Mouse (Mus musculus) heart, adult 2 months (tissue): ENCODE results near the gene Klhdc9. TPM values are rescaled to one million over a fixed set of nuclear protein-coding genes. Genes with fewer than 3 reads are reported as not detected.

Experiments
- DNase-seq, 2 experiments: peaks; one replicate each; pipeline ENCODE4 v3.0.0; 2021
- H3K27ac ChIP-seq: fragments of 200-600 bp; 2 replicates; pipeline ENCODE4 v1.8.1; 2022
- H3K27me3 ChIP-seq: fragments of 200-500 bp; 2 replicates; pipeline ENCODE4 v1.6.1; 2012; ENCODE audit warnings: mild to moderate bottlenecking, low read length, inconsistent platforms, mixed read lengths; ENCODE audit not compliant: control insufficient read depth, insufficient read depth
- H3K36me3 ChIP-seq: fragments of 200-500 bp; 2 replicates; pipeline ENCODE4 v1.6.1; 2012; ENCODE audit warnings: low read length, inconsistent platforms; ENCODE audit not compliant: control insufficient read depth, insufficient read depth
- H3K4me1 ChIP-seq: fragments of 200-500 bp; 2 replicates; pipeline ENCODE4 v1.6.1; 2011; ENCODE audit warnings: low read length; ENCODE audit not compliant: control insufficient read depth, insufficient read depth
- H3K4me3 ChIP-seq: fragments of 200-600 bp; 2 replicates; pipeline ENCODE4 v1.8.1; 2022
- H3K79me2 ChIP-seq: fragments of 200-500 bp; replicated peaks from 2 replicates; pipeline ENCODE4 v1.6.1; 2012; ENCODE audit warnings: mild to moderate bottlenecking, inconsistent platforms, low read length, moderate library complexity, mixed read lengths; ENCODE audit not compliant: control insufficient read depth, insufficient read depth
- H3K9ac ChIP-seq: fragments of 200-500 bp; 2 replicates; pipeline ENCODE4 v1.6.1; 2012; ENCODE audit warnings: low read depth, mild to moderate bottlenecking, control low read depth, inconsistent platforms, low read length, mixed read lengths
- CTCF ChIP-seq: fragments of 200-600 bp; IDR thresholded peaks from 2 replicates; pipeline ENCODE4 v1.8.1; 2022; ENCODE audit warnings: antibody characterized with exemption, mild to moderate bottlenecking, moderate library complexity
- EP300 ChIP-seq: fragments of 200-500 bp; IDR thresholded peaks from 2 replicates; pipeline ENCODE4 v1.6.1; 2011; ENCODE audit warnings: low read depth, low read length, control low read depth; ENCODE audit not compliant: insufficient read depth
- POLR2A ChIP-seq: fragments of 200-500 bp; IDR thresholded peaks from 2 replicates; pipeline ENCODE4 v1.6.1; 2011; ENCODE audit warnings: mild to moderate bottlenecking, low read depth, low read length, control low read depth; ENCODE audit not compliant: insufficient read depth
- WGBS: fragments of 180-500 bp; shearing (Covaris S2); methylation state at CpG from one replicate; pipeline ENCODE4 v1.1.7; 2018; 5-methylcytosine and 5-hydroxymethylcytosine counted together
- intact Hi-C: fragments of 180-260 bp; cut with DNase I; formaldehyde crosslinking; loops from one replicate; pipeline ENCODE4 v1.15.1; 2025
- polyA plus RNA-seq: library from polyadenylated mRNA; depleted of rRNA; stranded (reverse); fragments of >200 nt; gene quantifications from 2 replicates; pipeline ENCODE4 v1.2.3, GENCODE M21; 2012
- total RNA-seq, 2 experiments: library from RNA; stranded (reverse); gene quantifications; 2 replicates each; pipeline ENCODE4 v1.2.3; 2021

Gene Klhdc9
- total and polyA plus RNA-seq, 3 experiments = 0.16 to 0.25 TPM; not detected in 1

DNA sequence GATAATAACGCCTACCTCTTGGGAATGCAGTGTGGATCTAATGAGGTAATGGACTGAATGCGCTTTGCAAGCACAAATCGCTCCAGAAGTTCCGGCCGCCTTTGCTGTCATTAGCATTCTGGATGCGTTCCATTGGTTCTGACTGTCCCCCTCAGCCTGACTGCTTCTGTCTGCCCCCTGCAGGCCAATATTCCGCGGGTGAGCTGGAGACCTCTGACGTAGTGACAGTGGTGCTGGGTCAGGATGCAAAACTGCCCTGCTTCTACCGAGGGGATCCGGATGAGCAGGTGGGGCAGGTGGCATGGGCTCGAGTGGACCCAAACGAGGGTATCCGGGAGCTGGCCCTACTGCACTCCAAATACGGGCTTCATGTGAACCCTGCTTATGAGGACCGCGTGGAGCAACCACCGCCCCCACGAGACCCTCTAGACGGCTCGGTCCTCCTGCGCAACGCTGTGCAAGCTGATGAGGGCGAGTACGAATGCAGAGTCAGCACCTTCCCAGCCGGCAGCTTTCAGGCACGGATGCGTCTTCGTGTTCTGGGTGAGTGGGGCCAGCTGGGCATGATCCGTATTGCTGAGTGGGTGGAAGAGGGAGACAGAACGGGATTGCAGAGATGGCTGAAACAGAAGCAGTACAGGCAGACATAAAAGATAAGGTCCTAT, 19.5 kb upstream of the Klhdc9 start:
- Histone ChIP-seq H3K79me2 (no peaks in the 10 kb centered on the region), H3K9ac (no peak overlapping the region), H3K36me3 (no peaks in the 10 kb centered on the region), H3K27ac (no peak overlapping the region), H3K4me3 (no peak overlapping the region), H3K4me1 (peaks cover 2% of the 10 kb centered on the region; the same call in 1 of the 2 replicates), H3K27me3 (no peaks in the 10 kb centered on the region; the same call in 1 of the 2 replicates)
- TF ChIP-seq CTCF (peak; percentile 82), POLR2A (no peak), EP300 (0 out of 2 replicates have a peak, but pooled peaks have one; percentile 13)
- DNase-seq = peak; percentile 81 to 82
- WGBS = 4% methylated on average over 31 of the region's 31 CpGs
- intact Hi-C loops = no loop called here

DNA sequence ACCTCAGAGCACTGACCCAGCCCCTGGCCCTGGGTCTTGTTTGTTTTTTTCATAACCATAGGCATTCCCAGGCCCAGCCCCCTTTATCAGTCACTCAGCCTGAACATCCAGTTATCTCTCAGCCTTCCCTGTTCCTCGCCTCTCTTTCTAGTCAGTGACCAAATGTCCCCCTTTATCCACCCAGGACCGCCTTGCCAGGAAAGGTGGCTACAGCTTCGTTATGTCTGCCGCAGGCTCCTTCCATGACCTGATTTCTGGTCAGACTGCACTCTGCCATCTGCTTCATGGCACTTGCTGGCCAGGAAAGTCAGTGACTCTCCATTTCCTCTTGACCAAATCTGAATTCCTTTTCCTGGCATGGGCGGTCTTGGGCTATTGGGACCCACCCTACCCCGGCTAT, 17.7 kb upstream of the Klhdc9 start:
- whole genome bisulfite sequencing = 54% methylated on average over 6 of the region's 6 CpGs
- Histone ChIP-seq H3K27me3 (no peaks in the 10 kb centered on the region; the same call in 1 of the 2 replicates), H3K36me3 (no peaks in the 10 kb centered on the region), H3K4me1 (peaks cover 2% of the 10 kb centered on the region; the same call in 1 of the 2 replicates), H3K4me3 (no peak overlapping the region), H3K27ac (no peak overlapping the region), H3K79me2 (no peaks in the 10 kb centered on the region), H3K9ac (no peak overlapping the region)
- intact Hi-C loops = no loop called here
- no peak for DNase-seq
- TF ChIP-seq EP300 (no peak), POLR2A (no peak), CTCF (no peak)

DNA sequence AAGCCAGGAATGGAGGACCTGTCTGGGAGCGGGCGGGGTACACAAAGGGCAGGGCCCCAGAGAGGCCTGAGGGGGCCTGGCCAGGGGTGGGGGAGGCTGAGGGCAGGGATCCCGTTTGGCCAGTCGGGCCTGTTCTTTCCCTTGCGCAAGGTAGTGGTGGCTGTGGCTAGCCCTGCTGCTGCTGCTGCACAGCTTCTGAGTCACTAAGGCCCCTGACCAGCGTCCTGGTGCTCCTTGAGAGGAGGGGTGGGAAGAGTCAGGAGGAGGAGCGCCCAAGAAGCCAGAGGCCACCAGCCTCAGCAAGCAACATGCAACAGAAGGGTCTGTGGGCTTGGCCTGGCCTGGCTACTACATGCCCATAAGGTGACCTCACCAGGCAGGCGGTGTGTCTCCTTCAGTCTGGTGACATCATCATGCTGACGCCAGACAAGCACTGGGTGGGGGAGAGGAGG, 15.1 kb upstream of the Klhdc9 start:
- H3K36me3 ChIP-seq = no peaks in the 10 kb centered on the region
- 55% methylated on average over 9 of the region's 9 CpGs for WGBS
- no peaks in the 10 kb centered on the region for H3K79me2 ChIP-seq
- intact Hi-C loops = no loop called here
- no peak for DNase-seq
- no peak overlapping the region for H3K9ac ChIP-seq
- H3K4me1 ChIP-seq = peaks cover 2% of the 10 kb centered on the region; the same call in 1 of the 2 replicates
- H3K27me3 ChIP-seq = no peaks in the 10 kb centered on the region; the same call in 1 of the 2 replicates
- H3K4me3 ChIP-seq = no peak overlapping the region
- no peak overlapping the region for H3K27ac ChIP-seq
- TF ChIP-seq EP300 (no peak), POLR2A (no peak), CTCF (no peak)

DNA sequence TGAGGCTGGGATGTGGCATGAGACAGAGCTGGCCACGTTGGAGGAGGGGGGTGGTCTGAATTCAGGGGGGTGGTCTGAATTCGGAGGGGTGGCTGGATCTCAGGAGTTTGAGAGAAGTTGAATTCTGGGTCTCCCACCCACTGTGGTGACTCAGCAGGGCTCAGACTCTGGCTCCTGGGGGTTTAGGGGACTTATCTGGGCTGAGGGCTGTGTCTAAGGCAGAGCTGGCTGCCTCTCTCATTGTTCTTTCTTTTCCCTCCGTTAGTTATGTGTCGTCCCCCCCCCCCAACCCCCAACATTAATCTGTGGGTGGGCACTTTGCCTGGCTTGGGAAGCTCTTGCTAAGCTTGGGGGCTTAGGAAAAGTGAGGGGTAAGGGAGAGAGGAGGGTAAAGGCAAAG, 13.3 kb upstream of the Klhdc9 start:
- no peak overlapping the region for H3K4me3 ChIP-seq
- no peak overlapping the region for H3K9ac ChIP-seq
- intact Hi-C loops = no loop called here
- DNase-seq = no peak
- no peaks in the 10 kb centered on the region for H3K79me2 ChIP-seq
- TF ChIP-seq POLR2A (no peak), EP300 (no peak), CTCF (no peak)
- H3K36me3 ChIP-seq = no peaks in the 10 kb centered on the region
- H3K27me3 ChIP-seq = no peaks in the 10 kb centered on the region
- WGBS = 3% methylated on average over 4 of the region's 4 CpGs
- no peak overlapping the region for H3K27ac ChIP-seq
- H3K4me1 ChIP-seq = no peaks in the 10 kb centered on the region

DNA sequence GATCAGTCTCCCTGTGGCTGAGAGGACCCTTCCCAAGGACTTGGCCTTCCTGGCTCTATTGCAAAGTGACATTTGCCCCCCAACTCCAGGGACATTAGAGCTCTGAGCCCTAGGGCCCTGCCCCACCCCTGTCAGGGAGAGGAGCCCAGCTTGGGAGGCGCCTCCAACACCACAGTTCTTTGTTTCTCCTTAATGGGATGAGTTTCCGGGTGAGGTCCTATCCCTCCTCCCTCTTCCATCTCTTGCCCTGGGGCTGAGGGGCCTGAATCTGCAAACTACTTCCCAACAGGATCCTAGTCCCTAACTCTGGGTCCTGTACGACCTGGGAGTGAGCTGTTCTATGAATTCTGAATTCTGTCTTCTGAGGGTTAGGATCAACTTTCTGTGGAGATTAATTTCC, 12.3 kb upstream of the Klhdc9 start:
- no peak for DNase-seq
- intact Hi-C loops = no loop called here
- Histone ChIP-seq H3K4me3 (no peak overlapping the region), H3K9ac (no peak overlapping the region), H3K4me1 (no peaks in the 10 kb centered on the region), H3K27ac (no peak overlapping the region), H3K36me3 (no peaks in the 10 kb centered on the region), H3K79me2 (no peaks in the 10 kb centered on the region), H3K27me3 (no peaks in the 10 kb centered on the region)
- no peak for TF ChIP-seq EP300
- TF ChIP-seq POLR2A = no peak
- no peak for TF ChIP-seq CTCF
- 58% methylated on average over 3 of the region's 3 CpGs for WGBS

DNA sequence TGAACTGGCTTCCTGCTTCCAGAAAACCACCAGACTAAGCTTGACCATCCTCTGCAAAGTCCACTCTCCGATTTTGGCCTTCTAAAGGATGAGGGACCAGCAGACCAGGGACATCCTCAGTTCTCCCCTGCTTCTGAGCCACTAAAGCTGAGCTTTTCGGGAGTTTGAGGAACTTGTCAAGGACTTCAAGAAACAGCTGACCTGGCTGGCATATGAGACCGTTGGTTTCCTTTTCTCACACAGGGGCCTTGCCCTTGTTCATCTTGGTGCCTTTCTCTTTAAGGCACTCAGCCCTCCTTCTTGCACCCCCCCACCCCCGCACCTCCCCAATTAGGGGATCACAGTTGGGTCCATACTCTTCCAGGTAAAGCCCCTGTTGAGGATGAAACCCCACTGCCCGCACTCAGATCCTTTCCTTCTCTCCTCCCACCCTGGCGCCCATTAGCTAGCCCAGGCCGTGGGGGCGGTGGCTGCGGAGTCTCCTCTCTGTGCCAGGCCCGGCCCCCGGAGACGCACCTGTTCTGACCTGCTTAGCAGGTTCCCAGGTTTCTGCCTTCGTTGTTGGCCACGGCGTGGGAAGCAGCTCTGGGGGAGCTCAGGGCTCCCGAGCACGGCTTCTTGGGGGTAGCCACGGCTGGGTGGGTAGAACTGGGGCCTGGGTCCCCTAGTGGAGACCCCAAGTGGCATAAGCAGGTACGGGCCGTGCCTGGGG, 9.4 kb upstream of the Klhdc9 start, which contains the start of gene Nectin4:
Gene Nectin4, plus strand, starts transcription at position 255 of the 712 bp plus-strand sequence.
- WGBS = 46% methylated on average over 20 of the region's 20 CpGs
- intact Hi-C loops = no loop called here

More for the DNA sequence above, 9.4 kb upstream of the Klhdc9 start, which contains the start of gene Nectin4:
- Histone ChIP-seq H3K4me1 (no peaks in the 10 kb centered on the region), H3K27me3 (no peaks in the 10 kb centered on the region), H3K9ac (no peak within 1 kb of the TSS), H3K4me3 (no peak within 1 kb of the TSS), H3K27ac (no peak within 1 kb of the TSS), H3K36me3 (no peaks in the 10 kb centered on the region), H3K79me2 (no peaks in the 10 kb centered on the region)
- no peak for DNase-seq
- no peak for TF ChIP-seq POLR2A
